Mouse (Mus musculus): ENCODE measurements around the gene S100a4. TPM values are rescaled to one million over a fixed set of nuclear protein-coding genes. Genes with fewer than 3 reads are reported as not detected.

S100a4 gene
- polyA plus RNA-seq, 1 experiment from 2014 or later = 44.0 TPM

DNA sequence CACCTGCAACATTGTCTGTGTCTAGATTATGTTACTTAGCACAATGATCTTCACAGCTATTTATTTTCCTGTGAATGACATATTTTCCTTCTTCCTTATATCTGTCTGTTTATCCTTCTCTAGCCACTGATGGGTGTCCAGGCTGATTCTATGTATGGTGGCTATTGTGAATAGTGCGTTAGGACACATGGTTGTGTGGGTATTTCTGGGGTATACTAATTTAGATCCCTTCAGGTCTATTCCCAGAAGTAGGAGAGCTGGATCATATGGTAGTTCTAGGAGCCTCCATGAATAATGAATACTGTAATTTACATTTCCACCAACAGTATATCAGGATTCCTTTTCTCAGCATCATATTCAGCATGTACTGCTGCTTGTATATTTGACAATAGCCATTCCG, 46.3 kb downstream of the S100a4 start:
- no peak for DNase-seq (ENCODE audit: low read depth, low spot score)
- no peaks in the 10 kb centered on the region for H3K27me3 ChIP-seq
- ChIA-PET CTCF (no interaction called here), POLR2A (no interaction called here)
- no peak for ATAC-seq
- TF ChIP-seq CTCF (IDR thresholded peaks at IDR 0.05) = no peak
- in situ Hi-C loops (cut with MboI; ENCODE audit: low pct_unique_long_range_greater_than_20kb) = loop anchor here (5.0 kb wide), 2 partner anchors 63 to 233 kb away; no protein-coding TSS in a partner anchor

DNA sequence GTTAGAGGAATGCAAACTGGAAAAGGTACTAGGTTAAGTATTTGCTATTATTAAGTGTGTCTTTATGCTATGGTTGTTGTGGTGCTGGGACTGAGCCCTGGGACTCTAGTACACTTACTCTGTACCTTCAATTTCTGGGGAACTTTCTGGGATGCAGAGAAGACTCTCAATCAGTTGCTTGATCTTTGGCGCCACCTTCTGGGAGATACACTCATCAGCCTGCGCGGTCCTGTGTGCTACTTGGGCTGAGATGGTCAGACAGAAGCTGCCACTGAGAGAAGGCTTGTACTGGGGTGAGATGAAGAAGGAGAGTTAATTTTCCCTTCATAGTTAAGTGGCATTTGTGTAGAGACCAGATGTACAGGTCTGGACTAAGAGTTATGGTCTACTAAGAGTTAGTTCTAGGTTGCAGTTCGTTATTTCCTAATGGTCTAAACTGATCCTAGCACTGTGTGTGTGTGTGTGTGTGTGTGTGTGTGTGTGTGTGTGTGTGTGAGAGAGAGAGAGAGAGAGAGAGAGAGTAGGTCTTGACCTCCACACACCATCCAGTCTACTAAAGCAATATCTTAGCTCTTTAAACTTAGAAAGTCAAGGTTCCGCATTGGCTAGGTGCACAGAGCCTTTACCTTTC, 49.4 kb downstream of the S100a4 start:
- peak; percentile 87 for ATAC-seq
- peak; percentile 99 for TF ChIP-seq CTCF (IDR thresholded peaks at IDR 0.05)
- peak; percentile 44 for DNase-seq (ENCODE audit: low read depth, low spot score)
- no peaks in the 10 kb centered on the region for H3K27me3 ChIP-seq
- in situ Hi-C loops (cut with MboI; ENCODE audit: low pct_unique_long_range_greater_than_20kb) = no loop called here
- POLR2A ChIA-PET = interaction anchor here (0.8 to 1.0 kb wide), 2 partner anchors 144 to 152 kb away, joined by 3 to 4 read pairs; partner anchors contain the start of gene Chtop
- CTCF ChIA-PET = interaction anchor here (0.6 to 5.4 kb wide), 43 partner anchors 9 to 242 kb away, joined by 3 to 50 read pairs (median 4); partner anchors contain the start of genes Chtop, S100a14, S100a3 and S100a4

DNA sequence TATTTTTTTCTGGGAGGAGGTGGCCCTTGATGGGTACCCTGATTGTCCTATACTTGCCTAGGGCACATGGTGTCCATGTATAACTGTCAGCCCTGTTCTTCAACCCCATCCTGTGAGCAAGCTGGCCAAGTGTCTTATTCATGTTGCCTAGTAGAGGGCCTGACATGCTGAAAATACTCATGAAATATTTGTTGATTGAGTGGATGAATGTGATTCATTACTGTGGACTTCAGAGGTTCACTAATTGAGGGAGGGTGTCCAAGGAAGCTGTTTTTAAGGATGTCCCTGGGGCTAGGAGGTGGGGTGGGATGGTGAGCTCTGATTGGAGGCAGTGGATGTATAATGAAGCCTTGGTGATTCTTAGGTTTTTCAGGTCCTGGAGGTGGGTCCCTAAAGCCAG, 50.1 kb downstream of the S100a4 start, which contains the start of gene S100a7a:
Gene S100a7a (plus strand): TSS at position 301 of the 400 bp plus-strand sequence.
- CTCF ChIA-PET = interaction anchor here (0.8 to 5.4 kb wide), 33 partner anchors 8 to 243 kb away, joined by 3 to 50 read pairs (median 5); partner anchors contain the start of genes Chtop, S100a14, S100a4 and Snapin
- no peaks in the 10 kb centered on the region for H3K27me3 ChIP-seq
- POLR2A ChIA-PET = interaction anchor here (1.0 kb wide), 1 partner anchor 153 kb away, joined by 4 read pairs; no protein-coding TSS in a partner anchor
- in situ Hi-C loops (cut with MboI; ENCODE audit: low pct_unique_long_range_greater_than_20kb) = no loop called here
- no peak for TF ChIP-seq CTCF (IDR thresholded peaks at IDR 0.05)
- DNase-seq (ENCODE audit: low read depth, low spot score) (no peak), ATAC-seq (peak; percentile 36)

Other genes starting within 250 kb of the S100a4 start
- 2.9 TPM for gene Slc27a3, start 213.8 kb upstream of the S100a4 start, polyA plus RNA-seq (2021)
- 77.8 TPM for gene Ints3, start 170.1 kb upstream of the S100a4 start, polyA plus RNA-seq (2021)
- gene Npr1, start 137.9 kb upstream of the S100a4 start, polyA plus RNA-seq (2021) = 5.3 TPM
- gene Ilf2, start 127.6 kb upstream of the S100a4 start, polyA plus RNA-seq (2021) = 129 TPM
- 104 TPM for gene Snapin, start 112.7 kb upstream of the S100a4 start, polyA plus RNA-seq (2021)
- 145 TPM for gene Chtop, start 94.3 kb upstream of the S100a4 start, polyA plus RNA-seq (2021)
- 190 TPM for gene S100a1, start 89.4 kb upstream of the S100a4 start, polyA plus RNA-seq (2021)
- 54.3 TPM for gene S100a13, start 89.3 kb upstream of the S100a4 start, polyA plus RNA-seq (2021)
- gene S100a14, start 76.9 kb upstream of the S100a4 start, polyA plus RNA-seq (2021) = 0.19 TPM
- gene S100a16, start 66.5 kb upstream of the S100a4 start, polyA plus RNA-seq (2021) = 164 TPM
- gene S100a3, start 43.2 kb upstream of the S100a4 start, polyA plus RNA-seq (2021) = 7.0 TPM
- gene S100a2, start 13.5 kb upstream of the S100a4 start, polyA plus RNA-seq (2021) = not detected
- not detected for gene Gm42674, start 1.9 kb upstream of the S100a4 start, polyA plus RNA-seq (2021)
- not detected for gene S100a5, start 4.8 kb downstream of the S100a4 start, polyA plus RNA-seq (2021)
- 10,815 TPM for gene S100a6, start 9.1 kb downstream of the S100a4 start, polyA plus RNA-seq (2021)
- gene S100a7a, start 50.2 kb downstream of the S100a4 start, polyA plus RNA-seq (2021) = 4.9 TPM
- not detected for gene S100a8, start 65.2 kb downstream of the S100a4 start, polyA plus RNA-seq (2021)
- gene S100a9, start 92.0 kb downstream of the S100a4 start, polyA plus RNA-seq (2021) = not detected
- 0.04 TPM for gene Pglyrp4, start 123.1 kb downstream of the S100a4 start, polyA plus RNA-seq (2021)
- gene Gm5849, start 174.1 kb downstream of the S100a4 start, polyA plus RNA-seq (2021) = not detected